Mouse (Mus musculus) neural tube, embryonic 12.5 days (tissue): ENCODE results near the gene Hist1h2bj. TPM values are rescaled to one million over a fixed set of nuclear protein-coding genes. Genes with fewer than 3 reads are reported as not detected.
"Not testable (repeated sequence)": the region's sequence is repeated elsewhere in the genome, so short reads cannot be mapped to it uniquely, and the experiment has no call there.

ENCODE experiments used
- ATAC-seq: fragments of 200-750 bp; cut with Nextera tagmentation; 2 replicates; pipeline ENCODE4 v1.8.0; 2017; ENCODE audit warnings: low read depth, mild to moderate bottlenecking, moderate TSS enrichment, moderate library complexity; ENCODE audit not compliant: low FRiP score
- H3K27ac ChIP-seq: fragments of 300-500 bp; sonication (generic); 2 replicates; pipeline ENCODE4 v1.5.1; 2016
- H3K27me3 ChIP-seq: fragments of 300-500 bp; sonication (generic); replicated peaks from 2 replicates; pipeline ENCODE4 v1.6.1; 2016; ENCODE audit warnings: mild to moderate bottlenecking
- H3K36me3 ChIP-seq: fragments of 300-500 bp; sonication (generic); 2 replicates; pipeline ENCODE4 v1.6.1; 2016; ENCODE audit warnings: mild to moderate bottlenecking
- H3K4me1 ChIP-seq: fragments of 300-500 bp; sonication (generic); 2 replicates; pipeline ENCODE4 v1.6.1; 2016
- H3K4me2 ChIP-seq: fragments of 300-500 bp; sonication (generic); replicated peaks from 2 replicates; pipeline ENCODE4 v1.6.1; 2016; ENCODE audit warnings: mild to moderate bottlenecking
- H3K4me3 ChIP-seq: fragments of 300-500 bp; sonication (generic); 2 replicates; pipeline ENCODE4 v1.5.1; 2016
- H3K9ac ChIP-seq: fragments of 300-500 bp; sonication (generic); 2 replicates; pipeline ENCODE4 v1.6.1; 2016; ENCODE audit warnings: mild to moderate bottlenecking
- H3K9me3 ChIP-seq: fragments of 300-500 bp; sonication (generic); 2 replicates; pipeline ENCODE4 v1.6.1; 2016; ENCODE audit warnings: mild to moderate bottlenecking
- WGBS: fragments of 180-500 bp; shearing (Covaris S2); methylation state at CpG from one replicate; pipeline ENCODE4 v1.1.7; 2016; 5-methylcytosine and 5-hydroxymethylcytosine counted together
- microRNA-seq: library from miRNA; unstranded; fragments of <30 nt; microRNA quantifications from one replicate; pipeline ENCODE4, GENCODE M21; 2017
- polyA plus RNA-seq: library from polyadenylated mRNA; unstranded; fragments of >200 nt; fragmentation: Nextera tagmentation; extraction: Ambion mirVana; gene quantifications from 2 replicates; pipeline ENCODE4 v1.2.1, GENCODE M21; 2016

The Hist1h2bj gene
- polyA plus RNA-seq, 1 experiment from 2014 or later: 10.5 TPM

- Histone ChIP-seq H3K9me3 (no peaks in the 10 kb centered on the region), H3K27me3 (no peaks in the 10 kb centered on the region), H3K27ac (no peak overlapping the region), H3K4me2 (no peak overlapping the region), H3K9ac (no peak overlapping the region), H3K36me3 (no peaks in the 10 kb centered on the region), H3K4me1 (peaks cover 17% of the 10 kb centered on the region), H3K4me3 (no peak overlapping the region)
- ATAC-seq: no peak
- WGBS: 56% methylated on average over 2 of the region's 2 CpGs
Measured at GRCm38 (mm10) chr13:22045311-22045710, 2.3 kb downstream of the Hist1h2bj start.

GRCm38 (mm10) chr13:22049041-22049440 lies 6.0 kb downstream of the Hist1h2bj start:
- 91% methylated on average over 2 of the region's 2 CpGs for WGBS
- Histone ChIP-seq H3K4me3 (no peak overlapping the region), H3K4me1 (0 out of 2 replicates have a peak, but pooled peaks cover 7% of the 10 kb centered on the region), H3K36me3 (no peaks in the 10 kb centered on the region), H3K27me3 (no peaks in the 10 kb centered on the region), H3K9ac (no peak overlapping the region), H3K4me2 (no peak overlapping the region), H3K9me3 (no peaks in the 10 kb centered on the region), H3K27ac (no peak overlapping the region)
- ATAC-seq: no peak

- Histone ChIP-seq H3K4me1 (0 out of 2 replicates have a peak, but pooled peaks cover 4% of the 10 kb centered on the region), H3K27me3 (no peaks in the 10 kb centered on the region), H3K27ac (peak overlapping the region; percentile 5; the same call in 1 of the 2 replicates), H3K36me3 (no peaks in the 10 kb centered on the region), H3K9ac (peak overlapping the region; percentile 38), H3K9me3 (no peaks in the 10 kb centered on the region), H3K4me3 (peak overlapping the region; percentile 36), H3K4me2 (peak overlapping the region; percentile 58)
- WGBS: 1% methylated on average over 14 of the region's 14 CpGs
- ATAC-seq: peak; percentile 51
Measured at GRCm38 (mm10) chr13:22049737-22050440, 6.9 kb downstream of the Hist1h2bj start.

- 0 out of 2 replicates have a peak, but pooled peaks cover 4% of the 10 kb centered on the region for H3K4me1 ChIP-seq
- H3K27me3 ChIP-seq: no peaks in the 10 kb centered on the region
- no peaks in the 10 kb centered on the region for H3K9me3 ChIP-seq
- peak overlapping the region; percentile 59 for H3K9ac ChIP-seq
- H3K36me3 ChIP-seq: no peaks in the 10 kb centered on the region
- peak; percentile 96 for ATAC-seq
- under 1% methylated on average over 52 of the region's 52 CpGs for WGBS
- H3K4me2 ChIP-seq: peak overlapping the region; percentile 58
- peak overlapping the region; percentile 36 for H3K4me3 ChIP-seq
- H3K27ac ChIP-seq: peak overlapping the region; percentile 60; the same call in 1 of the 2 replicates
Measured at GRCm38 (mm10) chr13:22050591-22051522, 7.8 kb downstream of the Hist1h2bj start.

- peak overlapping the region; percentile 59; the same call in 1 of the 2 replicates for H3K9ac ChIP-seq
- WGBS: 11% methylated on average over 5 of the region's 5 CpGs
- peak; percentile 63 for ATAC-seq
- H3K9me3 ChIP-seq: no peaks in the 10 kb centered on the region
- H3K4me2 ChIP-seq: peak overlapping the region; percentile 58
- H3K27ac ChIP-seq: no peak overlapping the region
- H3K36me3 ChIP-seq: no peaks in the 10 kb centered on the region
- no peaks in the 10 kb centered on the region for H3K27me3 ChIP-seq
- 0 out of 2 replicates have a peak, but pooled peaks cover 4% of the 10 kb centered on the region for H3K4me1 ChIP-seq
- peak overlapping the region; percentile 36 for H3K4me3 ChIP-seq
Measured at GRCm38 (mm10) chr13:22051523-22051859, 8.5 kb downstream of the Hist1h2bj start.

- WGBS: 95% methylated on average over 1 of the region's 1 CpGs
- Histone ChIP-seq H3K36me3 (no peaks in the 10 kb centered on the region), H3K27ac (no peak overlapping the region), H3K4me1 (0 out of 2 replicates have a peak, but pooled peaks cover 4% of the 10 kb centered on the region), H3K9me3 (no peaks in the 10 kb centered on the region), H3K4me3 (no peak overlapping the region), H3K4me2 (no peak overlapping the region), H3K27me3 (no peaks in the 10 kb centered on the region), H3K9ac (no peak overlapping the region)
- ATAC-seq: no peak
Measured at GRCm38 (mm10) chr13:22053754-22054153, 10.7 kb downstream of the Hist1h2bj start.

- H3K4me3 ChIP-seq: no peak overlapping the region
- no peaks in the 10 kb centered on the region for H3K9me3 ChIP-seq
- no peak overlapping the region for H3K27ac ChIP-seq
- WGBS: 70% methylated on average over 1 of the region's 1 CpGs
- H3K4me2 ChIP-seq: no peak overlapping the region
- ATAC-seq: no peak
- no peak overlapping the region for H3K9ac ChIP-seq
- no peaks in the 10 kb centered on the region for H3K4me1 ChIP-seq
- no peaks in the 10 kb centered on the region for H3K36me3 ChIP-seq
- no peaks in the 10 kb centered on the region for H3K27me3 ChIP-seq
Measured at GRCm38 (mm10) chr13:22061422-22061821, 18.4 kb downstream of the Hist1h2bj start.

GRCm38 (mm10) chr13:22063468-22063867 lies 20.5 kb downstream of the Hist1h2bj start:
- Histone ChIP-seq H3K4me1 (no peaks in the 10 kb centered on the region), H3K27ac (no peak overlapping the region), H3K9ac (no peak overlapping the region), H3K36me3 (no peaks in the 10 kb centered on the region), H3K4me3 (no peak overlapping the region), H3K4me2 (no peak overlapping the region), H3K27me3 (no peaks in the 10 kb centered on the region), H3K9me3 (no peaks in the 10 kb centered on the region)
- no peak for ATAC-seq
- 74% methylated on average over 1 of the region's 1 CpGs for WGBS

- ATAC-seq, H3K4me1 ChIP-seq, H3K27ac ChIP-seq, H3K4me3 ChIP-seq, H3K4me2 ChIP-seq, H3K9ac ChIP-seq, H3K36me3 ChIP-seq, H3K9me3 ChIP-seq, H3K27me3 ChIP-seq: not testable (repeated sequence)
- WGBS: 84% methylated on average over 1 of the region's 1 CpGs
Measured at GRCm38 (mm10) chr13:22084140-22084539, 41.1 kb downstream of the Hist1h2bj start, which contains the start of gene Vmn1r188. Gene Vmn1r188, plus strand, starts transcription at chr13:22084440.

Small RNA genes lying within 50 kb of the gene (microRNA-seq; reads per million reads assigned to microRNA genes)
- not detected for gene Gm26300
- gene Gm44390: not detected
- not detected for gene Gm44486

Other genes with a start within 250 kb of the Hist1h2bj start
- 17.1 and 26.1 TPM in 2 replicates for gene Hist1h2bq, start 233.0 kb upstream of the Hist1h2bj start, polyA plus RNA-seq
- not detected in 2 replicates for gene Hist1h2ao, start 232.7 kb upstream of the Hist1h2bj start, polyA plus RNA-seq
- not detected in 2 replicates for gene Hist1h4m, start 231.5 kb upstream of the Hist1h2bj start, polyA plus RNA-seq
- 11.4 and 12.4 TPM in 2 replicates for gene Hist1h4n, start 211.0 kb upstream of the Hist1h2bj start, polyA plus RNA-seq
- 3,361 and 3,805 TPM in 2 replicates for gene Hist1h2ap, start 209.7 kb upstream of the Hist1h2bj start, polyA plus RNA-seq
- 18.7 and 25.8 TPM in 2 replicates for gene Hist1h2br, start 209.5 kb upstream of the Hist1h2bj start, polyA plus RNA-seq
- gene Zfp184, start 98.1 kb upstream of the Hist1h2bj start, polyA plus RNA-seq: 19.1 and 19.4 TPM in 2 replicates
- not detected in 2 replicates for gene Pom121l2, start 62.0 kb upstream of the Hist1h2bj start, polyA plus RNA-seq
- 0.41 TPM in 1 of 2 replicates, not detected in the other for gene Prss16, start 33.5 kb upstream of the Hist1h2bj start, polyA plus RNA-seq
- gene Hist1h2ah, start 7.6 kb upstream of the Hist1h2bj start, polyA plus RNA-seq: 3.3 and 13.9 TPM in 2 replicates
- 5.2 and 9.5 TPM in 2 replicates for gene Hist1h2bk, start 7.3 kb upstream of the Hist1h2bj start, polyA plus RNA-seq
- gene Hist1h4i, start 1.9 kb upstream of the Hist1h2bj start, polyA plus RNA-seq: 20.1 and 23.9 TPM in 2 replicates
- gene Hist1h2ag, start 270 bp upstream of the Hist1h2bj start, polyA plus RNA-seq: 43.6 and 46.1 TPM in 2 replicates
- gene Vmn1r188, start 41.2 kb downstream of the Hist1h2bj start, polyA plus RNA-seq: not detected in 2 replicates
- gene Vmn1r189, start 62.6 kb downstream of the Hist1h2bj start, polyA plus RNA-seq: not detected in 2 replicates
- gene Vmn1r191, start 140.8 kb downstream of the Hist1h2bj start, polyA plus RNA-seq: not detected in 2 replicates
- not detected in 2 replicates for gene Vmn1r192, start 147.9 kb downstream of the Hist1h2bj start, polyA plus RNA-seq
- gene Vmn1r193, start 179.9 kb downstream of the Hist1h2bj start, polyA plus RNA-seq: not detected in 2 replicates
- gene Vmn1r194, start 201.0 kb downstream of the Hist1h2bj start, polyA plus RNA-seq: not detected in 2 replicates
- gene Vmn1r195, start 227.3 kb downstream of the Hist1h2bj start, polyA plus RNA-seq: not detected in 2 replicates
- gene Vmn1r196, start 246.7 kb downstream of the Hist1h2bj start, polyA plus RNA-seq: not detected in 2 replicates